Mouse (Mus musculus) kidney, adult 2 months (tissue): Measurements from ENCODE around the gene Mtap. TPM values are rescaled to one million over a fixed set of nuclear protein-coding genes. Genes with fewer than 3 reads are reported as not detected.
A peak's percentile ranks its signal among the peaks of the same experiment; 100 is the strongest.

ENCODE experiments used
- DNase-seq: peaks from one replicate; pipeline ENCODE4 v3.0.0; 2021
- H3K27ac ChIP-seq: fragments of 200-500 bp; 2 replicates; pipeline ENCODE4 v1.5.1; 2012; ENCODE audit warnings: low read depth, low read length, control low read depth, inconsistent platforms; ENCODE audit not compliant: insufficient read depth
- H3K27me3 ChIP-seq: fragments of 200-500 bp; replicated peaks from 2 replicates; pipeline ENCODE4 v1.6.1; 2012; ENCODE audit warnings: mild to moderate bottlenecking, moderate library complexity, low read length, inconsistent platforms; ENCODE audit not compliant: control insufficient read depth, insufficient read depth
- H3K36me3 ChIP-seq: fragments of 200-500 bp; 2 replicates; pipeline ENCODE4 v1.6.1; 2012; ENCODE audit warnings: mild to moderate bottlenecking, moderate library complexity, low read length, inconsistent platforms; ENCODE audit not compliant: control insufficient read depth, insufficient read depth
- H3K4me1 ChIP-seq: fragments of 200-500 bp; 2 replicates; pipeline ENCODE4 v1.6.1; 2011; ENCODE audit warnings: low read length; ENCODE audit not compliant: control insufficient read depth, insufficient read depth
- H3K4me3 ChIP-seq: fragments of 200-500 bp; 2 replicates; pipeline ENCODE4 v1.5.1; 2011; ENCODE audit warnings: mild to moderate bottlenecking, low read depth, low read length, control low read depth; ENCODE audit not compliant: insufficient read depth
- CTCF ChIP-seq: fragments of 200-500 bp; conservative IDR thresholded peaks from 2 replicates; pipeline ENCODE4 v1.5.1; 2011; ENCODE audit warnings: low read depth, mild to moderate bottlenecking, control low read depth, low read length, moderate library complexity, mixed read lengths; ENCODE audit not compliant: insufficient read depth, insufficient read length
- POLR2A ChIP-seq: fragments of 200-500 bp; IDR thresholded peaks from one replicate; pipeline ENCODE4 v1.6.1; 2011; ENCODE audit warnings: low read depth, low read length, control low read depth
- WGBS: fragments of 180-500 bp; shearing (Covaris S2); methylation state at CpG from one replicate; pipeline ENCODE4 v1.1.7; 2018; 5-methylcytosine and 5-hydroxymethylcytosine counted together
- polyA plus RNA-seq: library from polyadenylated mRNA; depleted of rRNA; stranded (reverse); fragments of >200 nt; gene quantifications from 2 replicates; pipeline ENCODE4 v1.2.3, GENCODE M21; 2012

Mtap gene
- polyA plus RNA-seq, 1 experiment: 11.1 TPM

- TF ChIP-seq CTCF (no peak), POLR2A (no peak)
- peak; percentile 69 for DNase-seq
- Histone ChIP-seq H3K4me1 (no peaks in the 10 kb centered on the region), H3K27me3 (no peaks in the 10 kb centered on the region), H3K27ac (no peak overlapping the region), H3K36me3 (no peaks in the 10 kb centered on the region), H3K4me3 (no peak overlapping the region)
- 27% methylated on average over 2 of the region's 2 CpGs for WGBS
Measured at GRCm38 (mm10) chr4:89105486-89105885, 31.4 kb upstream of the Mtap start.

GRCm38 (mm10) chr4:89106505-89106904 lies 30.4 kb upstream of the Mtap start:
- H3K4me3 ChIP-seq: no peak overlapping the region
- peak; percentile 18 for DNase-seq
- no peaks in the 10 kb centered on the region for H3K36me3 ChIP-seq
- no peaks in the 10 kb centered on the region for H3K27me3 ChIP-seq
- no peaks in the 10 kb centered on the region for H3K4me1 ChIP-seq
- 76% methylated on average over 2 of the region's 2 CpGs for WGBS
- H3K27ac ChIP-seq: no peak overlapping the region
- TF ChIP-seq CTCF (no peak), POLR2A (no peak)

GRCm38 (mm10) chr4:89112168-89112710 lies 24.7 kb upstream of the Mtap start:
- no peak for DNase-seq
- Histone ChIP-seq H3K27ac (no peak overlapping the region), H3K27me3 (no peaks in the 10 kb centered on the region), H3K4me1 (no peaks in the 10 kb centered on the region), H3K36me3 (no peaks in the 10 kb centered on the region), H3K4me3 (no peak overlapping the region)
- TF ChIP-seq POLR2A: no peak
- TF ChIP-seq CTCF: no peak
- 92% methylated on average over 11 of the region's 11 CpGs for WGBS

- Histone ChIP-seq H3K27me3 (no peaks in the 10 kb centered on the region), H3K4me3 (no peak overlapping the region), H3K27ac (no peak overlapping the region), H3K36me3 (no peaks in the 10 kb centered on the region), H3K4me1 (no peaks in the 10 kb centered on the region)
- 54% methylated on average over 4 of the region's 4 CpGs for WGBS
- DNase-seq: no peak
- TF ChIP-seq POLR2A: no peak
- no peak for TF ChIP-seq CTCF
Measured at GRCm38 (mm10) chr4:89112782-89113181, 24.1 kb upstream of the Mtap start.

- no peaks in the 10 kb centered on the region for H3K27me3 ChIP-seq
- no peak overlapping the region for H3K4me3 ChIP-seq
- WGBS: 76% methylated on average over 2 of the region's 2 CpGs
- no peak overlapping the region for H3K27ac ChIP-seq
- H3K4me1 ChIP-seq: no peaks in the 10 kb centered on the region
- TF ChIP-seq POLR2A (no peak), CTCF (no peak)
- DNase-seq: no peak
- no peaks in the 10 kb centered on the region for H3K36me3 ChIP-seq
Measured at GRCm38 (mm10) chr4:89116006-89116405, 20.9 kb upstream of the Mtap start.

- Histone ChIP-seq H3K27ac (no peak overlapping the region), H3K27me3 (no peaks in the 10 kb centered on the region), H3K4me3 (no peak overlapping the region), H3K4me1 (no peaks in the 10 kb centered on the region), H3K36me3 (no peaks in the 10 kb centered on the region)
- no peak for DNase-seq
- no peak for TF ChIP-seq CTCF
- TF ChIP-seq POLR2A: no peak
Measured at GRCm38 (mm10) chr4:89119900-89120299, 17.0 kb upstream of the Mtap start.

GRCm38 (mm10) chr4:89120353-89120752 lies 16.6 kb upstream of the Mtap start:
- TF ChIP-seq POLR2A (no peak), CTCF (no peak)
- WGBS: 88% methylated on average over 5 of the region's 5 CpGs

GRCm38 (mm10) chr4:89123446-89124243 lies 13.3 kb upstream of the Mtap start:
- TF ChIP-seq POLR2A (no peak), CTCF (no peak)
- Histone ChIP-seq H3K4me3 (no peak overlapping the region), H3K4me1 (no peaks in the 10 kb centered on the region)

More at GRCm38 (mm10) chr4:89120353-89120752, 16.6 kb upstream of the Mtap start:
- Histone ChIP-seq H3K4me3 (no peak overlapping the region), H3K27me3 (no peaks in the 10 kb centered on the region), H3K36me3 (no peaks in the 10 kb centered on the region), H3K4me1 (no peaks in the 10 kb centered on the region), H3K27ac (no peak overlapping the region)
- DNase-seq: no peak

More at GRCm38 (mm10) chr4:89123446-89124243, 13.3 kb upstream of the Mtap start:
- no peaks in the 10 kb centered on the region for H3K27me3 ChIP-seq
- no peaks in the 10 kb centered on the region for H3K36me3 ChIP-seq
- WGBS: 55% methylated on average over 16 of the region's 16 CpGs
- H3K27ac ChIP-seq: no peak overlapping the region
- no peak for DNase-seq
